Mouse (Mus musculus): ENCODE measurements around the gene Acot7. TPM values are rescaled to one million over a fixed set of nuclear protein-coding genes. Genes with fewer than 3 reads are reported as not detected.

Gene Acot7
- total RNA-seq (2014; fragmentation: Nextera tagmentation): 124 and 134 TPM in 2 replicates
- 79.4 and 89.5 TPM in 2 replicates for total RNA-seq (2017)

DNA sequence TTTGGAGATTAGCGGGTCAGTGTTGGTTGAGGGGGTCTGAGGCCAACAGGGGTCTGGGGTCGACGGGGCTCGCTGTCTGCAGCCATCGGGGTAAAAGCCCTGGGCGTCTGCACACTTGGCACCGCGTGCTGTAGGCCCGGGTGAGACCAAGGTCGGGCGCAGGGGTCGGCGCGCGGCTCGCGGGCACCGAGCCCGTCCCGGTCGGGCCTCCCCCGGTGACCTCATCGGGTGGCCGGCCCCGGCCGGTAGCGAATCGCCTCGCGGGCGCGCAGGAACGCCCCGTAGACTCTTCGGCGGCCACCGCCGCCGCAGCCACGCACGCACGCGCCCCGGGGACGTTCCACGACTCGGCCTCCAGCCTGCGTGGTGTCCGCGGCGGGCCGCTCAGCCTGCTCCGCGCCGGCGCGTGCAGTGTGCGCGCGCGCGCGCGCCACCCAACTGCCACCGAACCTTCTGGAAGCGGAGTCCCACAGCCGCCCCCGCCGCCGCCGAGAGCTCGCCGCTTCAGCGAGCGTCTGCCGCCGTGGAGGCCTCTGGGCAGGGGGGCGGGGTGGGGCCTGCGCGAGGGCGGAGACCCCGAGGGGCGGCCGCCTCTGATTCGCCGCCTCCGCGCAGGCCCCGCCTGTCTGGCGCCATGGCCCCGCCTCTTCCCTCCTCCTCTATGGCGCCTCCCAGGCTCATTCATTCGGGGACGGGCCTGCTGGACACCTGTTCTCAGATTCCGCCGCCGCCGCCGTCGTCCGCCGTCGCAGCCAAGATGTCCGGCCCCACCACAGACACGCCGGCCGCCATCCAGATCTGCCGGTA, at the start of gene Acot7:
Gene Acot7, plus strand, starts transcription at position 598 of the 807 bp plus-strand sequence.
- peak; percentile 69 for ATAC-seq (replicated peaks; ENCODE audit: poor library complexity, severe bottlenecking)

- ATAC-seq (replicated peaks; ENCODE audit: poor library complexity, severe bottlenecking): no peak
These were observed 49.1 kb upstream of the Acot7 start for GRCm38 (mm10) chr4:152128784-152129183.

DNA sequence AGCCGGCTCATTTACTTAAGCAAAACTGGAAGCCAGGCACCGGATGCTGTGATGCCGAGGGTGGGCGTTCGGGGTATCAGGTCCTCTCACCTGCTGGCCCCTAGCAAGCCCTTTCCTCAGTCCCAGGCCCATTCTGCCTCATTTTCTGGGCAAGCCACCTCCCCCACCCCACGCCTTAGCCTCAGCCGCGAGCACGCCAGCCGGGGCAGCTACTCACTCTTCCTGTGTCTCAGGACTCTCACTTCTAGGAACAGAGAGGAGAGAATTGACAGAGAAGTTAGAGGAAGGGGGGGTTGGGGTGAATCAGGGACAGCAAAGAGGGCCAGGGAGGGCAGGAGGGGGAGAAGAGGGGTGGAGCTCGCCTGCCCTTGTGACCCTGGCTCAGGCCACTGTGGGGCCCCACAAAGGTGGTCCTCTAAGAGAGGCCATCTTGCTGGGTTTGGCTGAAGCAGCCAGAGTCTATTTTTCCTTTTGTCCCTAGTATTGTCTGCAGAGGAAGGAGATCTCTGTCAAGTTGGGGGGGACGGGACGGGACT, 48.5 kb upstream of the Acot7 start:
- ATAC-seq (replicated peaks; ENCODE audit: poor library complexity, severe bottlenecking): no peak

DNA sequence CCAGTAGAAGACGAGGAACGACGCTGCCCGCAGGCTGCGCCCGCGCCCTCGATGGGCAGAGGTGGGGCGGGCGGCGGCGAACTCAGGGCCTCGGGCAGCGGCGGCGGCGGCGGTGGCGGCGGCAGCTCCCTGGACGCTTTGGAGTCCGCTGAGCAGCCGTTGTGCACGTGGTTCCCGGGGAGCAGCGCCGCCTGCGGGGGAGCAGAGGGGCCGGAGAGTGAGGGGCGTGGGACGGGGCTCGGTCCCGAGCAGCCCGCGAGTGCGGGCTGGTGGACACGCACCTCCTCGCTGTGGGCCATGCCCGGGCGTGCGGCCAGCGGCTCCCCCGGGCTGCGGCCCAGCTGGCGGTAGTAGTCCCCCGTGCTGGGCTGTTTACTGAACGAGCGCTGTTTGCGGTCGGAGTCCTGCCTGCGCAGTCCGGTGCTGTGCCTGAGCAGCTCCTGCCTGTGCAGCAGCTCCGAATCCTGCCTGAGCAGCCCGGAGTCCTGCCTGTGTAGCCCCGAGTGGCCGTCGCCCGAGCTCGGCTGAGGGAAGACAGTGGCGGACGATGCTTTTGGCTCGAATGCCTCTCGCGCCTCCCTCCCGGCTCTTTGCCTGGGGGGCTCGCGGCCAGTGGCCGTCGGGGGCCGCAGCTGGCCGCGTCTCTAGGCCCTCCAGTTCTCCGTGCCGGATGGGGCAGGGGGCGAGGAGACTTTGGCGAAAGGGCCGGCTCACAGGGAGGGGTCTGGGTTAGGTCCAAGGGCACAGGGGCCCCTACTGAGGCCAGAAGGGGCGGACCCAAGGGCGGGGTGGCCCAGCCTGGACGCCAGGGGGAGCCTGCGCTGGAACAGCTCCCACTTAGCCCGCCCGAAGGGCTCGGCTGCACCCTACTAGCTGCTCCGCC, 46.9 kb upstream of the Acot7 start:
- peak; percentile 64 for ATAC-seq (replicated peaks; ENCODE audit: poor library complexity, severe bottlenecking)

DNA sequence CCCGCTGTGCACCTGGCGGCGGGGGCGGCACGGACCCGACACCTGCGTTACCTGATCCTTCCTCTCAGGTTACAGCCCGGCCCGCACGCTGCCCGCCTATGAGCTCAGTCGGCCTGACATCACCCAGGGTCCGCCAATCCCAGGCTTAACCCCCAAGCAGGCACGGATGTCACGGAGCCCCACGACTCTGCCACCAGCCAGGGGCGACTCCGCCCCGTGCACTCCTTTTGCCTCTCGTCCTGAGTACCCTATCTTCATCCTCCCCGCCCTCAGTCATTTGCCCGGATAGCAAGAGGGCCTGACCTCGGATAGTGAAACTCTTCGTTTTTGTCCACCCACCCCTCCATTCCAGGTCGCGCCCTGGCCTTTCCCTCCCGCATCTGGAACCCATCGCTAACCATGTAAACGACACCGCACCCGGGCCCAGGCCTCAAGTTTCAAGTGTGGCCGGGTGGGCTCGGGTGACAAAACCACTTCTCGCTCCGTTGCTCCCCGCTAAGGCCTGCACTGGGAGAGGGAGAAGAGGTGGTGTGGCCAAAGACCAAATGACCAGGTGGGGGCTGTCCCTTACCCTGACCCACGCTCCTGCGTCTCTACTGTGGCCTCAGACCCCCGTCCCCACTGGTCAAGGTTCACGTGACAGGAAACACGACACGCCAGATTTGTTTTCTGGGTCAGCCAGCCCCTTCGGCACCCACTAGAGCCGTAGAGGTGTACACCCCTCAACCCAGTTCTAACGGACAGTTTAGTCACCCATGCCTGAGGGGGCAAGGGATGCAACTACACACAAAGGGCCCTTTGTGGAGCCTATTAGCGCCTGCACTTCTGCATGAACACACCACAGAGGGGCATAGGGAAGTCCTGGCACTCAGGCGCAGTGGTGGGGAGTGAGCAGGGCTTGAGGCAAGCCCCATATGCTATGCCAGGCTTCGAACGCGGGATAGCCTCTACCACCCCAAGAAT, 45.8 kb upstream of the Acot7 start:
- peak; percentile 5; the same call in 1 of the 2 replicates for ATAC-seq (replicated peaks; ENCODE audit: poor library complexity, severe bottlenecking)

DNA sequence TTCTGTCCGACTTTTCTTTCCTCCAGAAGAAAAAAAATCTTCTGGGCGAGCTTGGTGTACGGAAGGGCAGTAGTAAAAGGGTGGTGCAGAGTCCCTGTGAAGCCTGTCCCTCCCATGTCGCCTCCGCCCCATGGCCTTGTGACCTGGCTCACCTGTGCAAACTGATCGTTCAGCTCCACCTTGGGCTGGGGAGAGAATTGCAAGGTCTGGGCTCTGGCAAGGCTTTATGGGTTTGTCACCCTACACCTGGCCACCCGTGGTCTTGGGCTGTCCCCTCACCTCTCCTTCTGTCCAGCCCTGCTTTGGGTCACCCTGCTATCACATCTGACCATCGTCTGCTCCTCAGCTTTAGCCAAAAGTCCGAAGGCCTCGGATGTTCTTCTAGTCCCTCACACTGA, 45.2 kb upstream of the Acot7 start:
- ATAC-seq (replicated peaks; ENCODE audit: poor library complexity, severe bottlenecking): no peak

GRCm38 (mm10) chr4:152133213-152133612, 44.7 kb upstream of the Acot7 start:
- ATAC-seq (replicated peaks; ENCODE audit: poor library complexity, severe bottlenecking): no peak

DNA sequence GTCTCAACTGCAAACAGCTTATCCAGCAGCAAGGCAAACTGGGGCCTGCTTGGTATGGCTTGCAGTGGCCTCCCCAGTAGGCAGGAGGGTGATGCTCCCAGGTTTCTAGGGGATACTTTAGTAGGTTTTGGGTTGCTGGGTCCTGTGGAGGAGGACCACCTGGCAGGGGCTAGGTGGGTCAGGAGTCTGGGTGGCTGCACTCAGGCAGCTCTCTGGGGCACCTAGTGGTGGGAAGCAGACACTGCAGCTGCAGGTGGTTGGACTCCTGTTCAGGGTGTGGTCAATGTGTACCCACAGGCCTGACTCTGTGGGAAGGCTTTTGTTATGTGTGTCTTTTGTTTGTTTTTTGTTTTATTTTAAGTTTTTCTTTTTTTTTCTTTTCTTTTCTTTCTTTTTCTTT, 43.4 kb upstream of the Acot7 start:
- peak; percentile 38; the same call in 1 of the 2 replicates for ATAC-seq (replicated peaks; ENCODE audit: poor library complexity, severe bottlenecking)

DNA sequence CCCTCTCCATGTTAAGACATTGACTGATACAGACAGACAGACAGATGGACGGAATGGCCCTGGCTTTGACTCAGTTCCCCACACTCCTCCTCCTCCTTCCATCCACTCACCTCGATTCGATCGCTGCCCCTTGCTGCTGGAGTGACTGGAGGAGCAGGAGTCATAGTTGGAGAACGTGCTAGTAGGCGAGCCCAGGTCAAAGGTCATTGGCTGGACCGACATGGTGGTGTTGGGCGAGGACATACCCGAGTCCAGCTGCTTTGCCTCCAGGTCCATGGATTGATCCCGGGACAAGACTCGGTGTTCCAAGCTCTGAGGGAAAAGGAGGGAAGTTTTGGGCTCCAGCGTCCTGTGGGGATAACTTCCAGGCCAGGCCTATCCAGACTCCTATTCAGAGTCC, 42.6 kb upstream of the Acot7 start:
- ATAC-seq (replicated peaks; ENCODE audit: poor library complexity, severe bottlenecking): no peak

DNA sequence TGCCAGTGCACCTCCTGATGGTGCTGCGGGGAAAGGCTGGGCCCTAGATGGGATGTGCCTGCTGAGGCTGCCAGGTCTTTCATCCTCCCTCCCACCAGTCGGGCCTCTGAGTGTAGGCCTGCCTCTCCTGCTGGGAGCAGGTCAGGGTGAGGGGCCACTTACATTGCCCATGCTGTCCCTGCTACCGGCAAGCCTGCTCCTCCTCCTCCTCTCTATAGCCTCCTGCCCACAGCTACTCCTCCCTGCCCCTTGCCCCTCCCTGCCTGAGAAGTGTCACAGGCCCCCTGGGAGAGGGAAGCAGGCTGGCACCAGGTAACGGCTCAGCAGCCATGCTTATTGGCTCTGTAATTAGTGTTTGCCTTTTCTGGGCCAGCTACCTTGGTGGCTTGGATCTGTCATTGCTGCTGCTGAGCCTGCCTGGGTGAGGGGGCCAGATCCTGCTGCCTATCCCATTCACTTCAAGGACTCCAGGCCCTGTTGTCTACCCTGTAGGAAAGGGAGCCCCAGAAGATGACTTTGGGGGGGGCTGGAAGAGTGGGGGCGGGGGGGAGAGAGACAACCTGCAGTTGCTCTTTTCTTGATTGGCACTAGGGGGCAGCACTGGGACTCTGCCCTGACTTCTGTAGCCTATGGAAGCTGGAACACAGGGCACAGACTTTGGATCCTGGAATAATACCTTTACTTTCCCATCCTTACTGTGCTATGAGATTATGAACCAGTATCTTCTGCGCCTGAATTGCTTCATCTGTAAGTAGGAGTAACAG, 41.6 kb upstream of the Acot7 start:
- ATAC-seq (replicated peaks; ENCODE audit: poor library complexity, severe bottlenecking): no peak

GRCm38 (mm10) chr4:152136876-152137250, 41.1 kb upstream of the Acot7 start:
- no peak for ATAC-seq (replicated peaks; ENCODE audit: poor library complexity, severe bottlenecking)

GRCm38 (mm10) chr4:152138497-152139260, 39.3 kb upstream of the Acot7 start:
- peak; percentile 85 for ATAC-seq (replicated peaks; ENCODE audit: poor library complexity, severe bottlenecking)

GRCm38 (mm10) chr4:152140441-152140840, 37.5 kb upstream of the Acot7 start:
- ATAC-seq (replicated peaks; ENCODE audit: poor library complexity, severe bottlenecking): peak; percentile 53

- no peak for ATAC-seq (replicated peaks; ENCODE audit: poor library complexity, severe bottlenecking)
These were observed 36.3 kb upstream of the Acot7 start for GRCm38 (mm10) chr4:152141521-152142135.

DNA sequence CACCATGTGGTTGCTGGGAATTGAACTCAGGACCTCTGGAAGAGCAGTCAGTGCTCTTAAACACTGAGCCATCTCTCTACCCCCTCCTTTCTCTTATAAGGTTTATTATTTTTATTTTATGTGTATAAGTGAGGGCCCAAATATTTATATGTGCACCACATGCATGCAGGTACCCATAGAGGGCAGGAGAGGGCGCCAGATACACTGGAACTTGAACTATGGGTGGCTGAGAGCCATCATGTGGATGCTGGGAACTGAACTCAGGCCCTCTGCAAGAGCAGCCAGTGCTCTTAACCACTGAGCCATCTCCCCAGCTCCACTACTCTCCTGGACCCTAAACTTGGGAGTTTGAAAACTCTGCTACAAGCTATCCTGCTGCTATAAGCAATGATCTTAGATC, 34.3 kb upstream of the Acot7 start:
- ATAC-seq (replicated peaks; ENCODE audit: poor library complexity, severe bottlenecking): no peak

DNA sequence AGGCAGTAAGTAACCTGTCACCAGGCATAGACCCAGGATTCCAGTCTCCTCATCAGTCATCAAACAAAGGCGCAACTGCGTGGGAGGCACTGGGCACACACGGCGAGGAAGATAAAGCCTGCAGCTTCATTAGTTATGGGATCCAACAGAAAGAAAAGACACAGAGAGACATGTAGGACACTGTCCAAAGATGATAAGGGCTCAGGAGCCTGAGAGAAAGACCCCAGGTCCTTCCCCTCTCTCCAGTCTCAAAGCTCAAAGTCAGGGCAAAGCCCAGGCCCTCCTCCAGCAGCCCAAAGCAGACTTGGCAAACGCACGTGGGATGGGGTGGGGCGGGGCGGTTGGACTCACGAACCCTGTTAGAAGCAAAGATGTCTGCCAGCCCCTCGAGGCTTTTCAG, 32.5 kb upstream of the Acot7 start:
- no peak for ATAC-seq (replicated peaks; ENCODE audit: poor library complexity, severe bottlenecking)

- ATAC-seq (replicated peaks; ENCODE audit: poor library complexity, severe bottlenecking): no peak
These were observed 31.7 kb upstream of the Acot7 start for GRCm38 (mm10) chr4:152146033-152146827.

All from granulocyte monocyte progenitor cell, adult 5-6 weeks (primary cell).